Mouse (Mus musculus) embryonic facial prominence, embryonic 13.5 days (tissue): ENCODE data around the gene Aurkaip1. TPM values are rescaled to one million over a fixed set of nuclear protein-coding genes. Genes with fewer than 3 reads are reported as not detected.

ENCODE experiments used
- ATAC-seq: fragments of 200-750 bp; cut with Nextera tagmentation; 2 replicates; pipeline ENCODE4 v1.8.0; 2017; ENCODE audit warnings: low read depth; ENCODE audit not compliant: insufficient number of reproducible peaks, insufficient read depth, low FRiP score, low TSS enrichment
- H3K27ac ChIP-seq: fragments of 300-500 bp; sonication (generic); 2 replicates; pipeline ENCODE4 v1.5.1; 2015; ENCODE audit warnings: moderate library complexity, mild to moderate bottlenecking, inconsistent platforms
- H3K27me3 ChIP-seq: fragments of 300-500 bp; sonication (generic); 2 replicates; pipeline ENCODE4 v1.6.1; 2015; ENCODE audit warnings: mild to moderate bottlenecking, inconsistent platforms
- H3K36me3 ChIP-seq: fragments of 300-500 bp; sonication (generic); 2 replicates; pipeline ENCODE4 v1.6.1; 2015; ENCODE audit warnings: mild to moderate bottlenecking, inconsistent platforms
- H3K4me1 ChIP-seq: fragments of 300-500 bp; sonication (generic); 2 replicates; pipeline ENCODE4 v1.6.1; 2015; ENCODE audit warnings: inconsistent platforms
- H3K4me2 ChIP-seq: fragments of 300-500 bp; sonication (generic); 2 replicates; pipeline ENCODE4 v1.6.1; 2015; ENCODE audit warnings: moderate library complexity, mild to moderate bottlenecking, inconsistent platforms
- H3K4me3 ChIP-seq: fragments of 300-500 bp; sonication (generic); 2 replicates; pipeline ENCODE4 v1.5.1; 2015; ENCODE audit warnings: mild to moderate bottlenecking, inconsistent platforms
- H3K9ac ChIP-seq: fragments of 300-500 bp; sonication (generic); 2 replicates; pipeline ENCODE4 v1.6.1; 2015; ENCODE audit warnings: mild to moderate bottlenecking, inconsistent platforms
- H3K9me3 ChIP-seq: fragments of 300-500 bp; sonication (generic); 2 replicates; pipeline ENCODE4 v1.6.1; 2016; ENCODE audit warnings: inconsistent platforms
- WGBS: fragments of 180-500 bp; shearing (Covaris S2); methylation state at CpG from one replicate; pipeline ENCODE4 v1.1.7; 2015; ENCODE audit warnings: mixed read lengths; 5-methylcytosine and 5-hydroxymethylcytosine counted together
- polyA plus RNA-seq: library from polyadenylated mRNA; unstranded; fragments of >200 nt; fragmentation: Nextera tagmentation; extraction: Ambion mirVana; gene quantifications from 2 replicates; pipeline ENCODE4 v1.2.1, GENCODE M21; 2015

The Aurkaip1 gene
- polyA plus RNA-seq, 1 experiment from 2014 or later, result 150 TPM

GRCm38 (mm10) chr4:155831831-155832230, 759 bp downstream of the Aurkaip1 start:
- ATAC-seq, result no peak
- Histone ChIP-seq H3K9ac (peak overlapping the region; percentile 85), H3K27me3 (no peaks in the 10 kb centered on the region), H3K4me3 (peak overlapping the region; percentile 76), H3K9me3 (no peaks in the 10 kb centered on the region), H3K4me2 (peak overlapping the region; percentile 89), H3K27ac (peak overlapping the region; percentile 87), H3K4me1 (peaks cover 25% of the 10 kb centered on the region), H3K36me3 (peaks cover 21% of the 10 kb centered on the region)
- under 1% methylated on average over 25 of the region's 25 CpGs for WGBS

- Histone ChIP-seq H3K4me3 (peak overlapping the region; percentile 76), H3K9ac (peak overlapping the region; percentile 85), H3K27me3 (no peaks in the 10 kb centered on the region), H3K36me3 (peaks cover 17% of the 10 kb centered on the region), H3K27ac (peak overlapping the region; percentile 87), H3K9me3 (no peaks in the 10 kb centered on the region), H3K4me2 (peak overlapping the region; percentile 89), H3K4me1 (peaks cover 25% of the 10 kb centered on the region)
- ATAC-seq, result no peak
- WGBS, result 58% methylated on average over 10 of the region's 10 CpGs
These were observed 1.2 kb downstream of the Aurkaip1 start for GRCm38 (mm10) chr4:155832321-155832720.

GRCm38 (mm10) chr4:155833234-155833633, 2.2 kb downstream of the Aurkaip1 start:
- Histone ChIP-seq H3K36me3 (peaks cover 9% of the 10 kb centered on the region; the same call in 1 of the 2 replicates), H3K4me1 (peaks cover 30% of the 10 kb centered on the region), H3K4me2 (no peak overlapping the region; the same call in 1 of the 2 replicates), H3K9ac (no peak overlapping the region), H3K27ac (no peak overlapping the region; the same call in 1 of the 2 replicates), H3K27me3 (no peaks in the 10 kb centered on the region), H3K4me3 (no peak overlapping the region), H3K9me3 (no peaks in the 10 kb centered on the region)
- 87% methylated on average over 4 of the region's 4 CpGs for WGBS
- ATAC-seq, result no peak

GRCm38 (mm10) chr4:155833836-155834235, 2.8 kb downstream of the Aurkaip1 start:
- Histone ChIP-seq H3K27me3 (no peaks in the 10 kb centered on the region), H3K4me1 (peaks cover 34% of the 10 kb centered on the region), H3K9ac (no peak overlapping the region), H3K4me3 (no peak overlapping the region), H3K36me3 (peaks cover 9% of the 10 kb centered on the region; the same call in 1 of the 2 replicates), H3K4me2 (peak overlapping the region; percentile 20; the same call in 1 of the 2 replicates), H3K27ac (peak overlapping the region; percentile 60), H3K9me3 (no peaks in the 10 kb centered on the region)
- ATAC-seq, result no peak
- 39% methylated on average over 2 of the region's 2 CpGs for WGBS

GRCm38 (mm10) chr4:155837404-155838010, 6.4 kb downstream of the Aurkaip1 start:
- peaks cover 15% of the 10 kb centered on the region for H3K36me3 ChIP-seq
- H3K4me1 ChIP-seq, result peaks cover 56% of the 10 kb centered on the region
- peak overlapping the region; percentile 14; the same call in 1 of the 2 replicates for H3K4me2 ChIP-seq
- H3K27me3 ChIP-seq, result peaks cover 6% of the 10 kb centered on the region; the same call in 1 of the 2 replicates
- WGBS, result 74% methylated on average over 11 of the region's 11 CpGs
- H3K9ac ChIP-seq, result no peak overlapping the region
- no peaks in the 10 kb centered on the region for H3K9me3 ChIP-seq
- ATAC-seq, result no peak
- no peak overlapping the region for H3K4me3 ChIP-seq
- H3K27ac ChIP-seq, result peak overlapping the region; percentile 86

- Histone ChIP-seq H3K9ac (no peak overlapping the region), H3K9me3 (no peaks in the 10 kb centered on the region), H3K4me2 (peak overlapping the region; percentile 94), H3K4me1 (peaks cover 46% of the 10 kb centered on the region), H3K4me3 (no peak overlapping the region), H3K27me3 (peaks cover 6% of the 10 kb centered on the region; the same call in 1 of the 2 replicates), H3K36me3 (peaks cover 17% of the 10 kb centered on the region), H3K27ac (peak overlapping the region; percentile 86)
- no peak for ATAC-seq
- WGBS, result 54% methylated on average over 8 of the region's 8 CpGs
These were observed 7.4 kb downstream of the Aurkaip1 start for GRCm38 (mm10) chr4:155838187-155839153.

- Histone ChIP-seq H3K27me3 (peaks cover 6% of the 10 kb centered on the region; the same call in 1 of the 2 replicates), H3K4me1 (peaks cover 38% of the 10 kb centered on the region), H3K4me2 (peak within 1 kb of the TSS; percentile 94), H3K9me3 (no peaks in the 10 kb centered on the region), H3K4me3 (peak within 1 kb of the TSS; percentile 56), H3K27ac (peak within 1 kb of the TSS; percentile 86), H3K9ac (peak within 1 kb of the TSS; percentile 75), H3K36me3 (peaks cover 20% of the 10 kb centered on the region)
- ATAC-seq, result peak; percentile 60
- 4% methylated on average over 16 of the region's 16 CpGs for WGBS
These were observed 8.4 kb downstream of the Aurkaip1 start, which contains the start of gene Mxra8 for GRCm38 (mm10) chr4:155839483-155839910. TSS of gene Mxra8 (plus strand) at chr4:155839680.

- H3K27ac ChIP-seq, result peak overlapping the region; percentile 86
- peak overlapping the region; percentile 75 for H3K9ac ChIP-seq
- peak overlapping the region; percentile 94 for H3K4me2 ChIP-seq
- H3K4me3 ChIP-seq, result peak overlapping the region; percentile 56
- peaks cover 38% of the 10 kb centered on the region for H3K4me1 ChIP-seq
- H3K9me3 ChIP-seq, result no peaks in the 10 kb centered on the region
- H3K27me3 ChIP-seq, result peaks cover 6% of the 10 kb centered on the region; the same call in 1 of the 2 replicates
- ATAC-seq, result no peak; the same call in 1 of the 2 replicates
- 3% methylated on average over 8 of the region's 8 CpGs for WGBS
- H3K36me3 ChIP-seq, result peaks cover 20% of the 10 kb centered on the region
These were observed 9.3 kb downstream of the Aurkaip1 start for GRCm38 (mm10) chr4:155840076-155841002.

- Histone ChIP-seq H3K4me1 (peaks cover 38% of the 10 kb centered on the region), H3K9me3 (no peaks in the 10 kb centered on the region), H3K4me2 (peak overlapping the region; percentile 94), H3K4me3 (peak overlapping the region; percentile 56), H3K36me3 (peaks cover 20% of the 10 kb centered on the region), H3K27me3 (peaks cover 6% of the 10 kb centered on the region; the same call in 1 of the 2 replicates), H3K27ac (peak overlapping the region; percentile 86), H3K9ac (peak overlapping the region; percentile 75)
- peak; percentile 75 for ATAC-seq
- WGBS, result under 1% methylated on average over 32 of the region's 32 CpGs
These were observed 10.0 kb downstream of the Aurkaip1 start for GRCm38 (mm10) chr4:155841003-155841454.

- no peaks in the 10 kb centered on the region for H3K9me3 ChIP-seq
- peak overlapping the region; percentile 94 for H3K4me2 ChIP-seq
- peaks cover 20% of the 10 kb centered on the region for H3K36me3 ChIP-seq
- 38% methylated on average over 38 of the region's 38 CpGs for WGBS
- 0 out of 2 replicates have a peak overlapping the region, but pooled peaks have one; percentile 75 for H3K9ac ChIP-seq
- no peak overlapping the region for H3K27ac ChIP-seq
- H3K4me1 ChIP-seq, result peaks cover 41% of the 10 kb centered on the region
- ATAC-seq, result no peak
- H3K4me3 ChIP-seq, result peak overlapping the region; percentile 56
- H3K27me3 ChIP-seq, result peaks cover 6% of the 10 kb centered on the region; the same call in 1 of the 2 replicates
These were observed 10.7 kb downstream of the Aurkaip1 start for GRCm38 (mm10) chr4:155841651-155842270.
